Mouse (Mus musculus) limb, embryonic 14.5 days (tissue): ENCODE data around the gene Stab1. TPM values are rescaled to one million over a fixed set of nuclear protein-coding genes. Genes with fewer than 3 reads are reported as not detected.

Source experiments
- ATAC-seq: fragments of 200-750 bp; cut with Nextera tagmentation; 2 replicates; pipeline ENCODE4 v1.8.0; 2017; ENCODE audit warnings: low read depth, moderate number of reproducible peaks, moderate TSS enrichment; ENCODE audit not compliant: low FRiP score
- DNase-seq: peaks from one replicate; pipeline ENCODE4 v3.0.0-alpha.2; 2015; ENCODE audit warnings: low spot score
- H3K27ac ChIP-seq: fragments of 300-500 bp; sonication (generic); replicated peaks from 2 replicates; pipeline ENCODE4 v1.5.1; 2014; ENCODE audit warnings: low read depth, mild to moderate bottlenecking, low read length, moderate library complexity, mixed read lengths
- H3K27me3 ChIP-seq: fragments of 300-500 bp; sonication (generic); 2 replicates; pipeline ENCODE4 v1.6.1; 2014; ENCODE audit warnings: low read length, mixed read lengths; ENCODE audit not compliant: control insufficient read depth, insufficient read depth
- H3K36me3 ChIP-seq: fragments of 300-500 bp; sonication (generic); 2 replicates; pipeline ENCODE4 v1.6.1; 2014; ENCODE audit warnings: mild to moderate bottlenecking, low read length, moderate library complexity, mixed read lengths; ENCODE audit not compliant: control insufficient read depth, insufficient read depth
- H3K4me1 ChIP-seq: fragments of 300-500 bp; sonication (generic); 2 replicates; pipeline ENCODE4 v1.6.1; 2014; ENCODE audit warnings: antibody characterized with exemption, low read length, mixed read lengths; ENCODE audit not compliant: control insufficient read depth, insufficient read depth
- H3K4me2 ChIP-seq: fragments of 300-500 bp; sonication (generic); replicated peaks from 2 replicates; pipeline ENCODE4 v1.6.1; 2014; ENCODE audit warnings: low read depth, mild to moderate bottlenecking, low read length, moderate library complexity; ENCODE audit not compliant: severe bottlenecking
- H3K4me3 ChIP-seq: fragments of 300-500 bp; sonication (generic); replicated peaks from 2 replicates; pipeline ENCODE4 v1.5.1; 2014; ENCODE audit warnings: low read length
- H3K9ac ChIP-seq: fragments of 300-500 bp; sonication (generic); 2 replicates; pipeline ENCODE4 v1.6.1; 2014; ENCODE audit warnings: mild to moderate bottlenecking, low read depth, low read length, moderate library complexity; ENCODE audit not compliant: severe bottlenecking
- H3K9me3 ChIP-seq: fragments of 300-500 bp; sonication (generic); 2 replicates; pipeline ENCODE4 v1.6.1; 2016; ENCODE audit warnings: low read length; ENCODE audit not compliant: control insufficient read depth
- POLR2A ChIP-seq: fragments of 200-500 bp; IDR thresholded peaks from 2 replicates; pipeline ENCODE4 v1.8.0; 2012; ENCODE audit warnings: inconsistent platforms, mild to moderate bottlenecking, moderate library complexity, borderline replicate concordance; ENCODE audit not compliant: insufficient read depth, insufficient read length; ENCODE audit errors: extremely low read depth
- WGBS: fragments of 180-500 bp; shearing (Covaris S2); extraction: QIAGEN DNeasy Blood & Tissue Kit; methylation state at CpG from one replicate; pipeline ENCODE4 v1.1.7; 2014; 5-methylcytosine and 5-hydroxymethylcytosine counted together
- polyA plus RNA-seq, 2 experiments: library from polyadenylated mRNA; depleted of rRNA in 1 of 2; stranded (reverse) in 1 of 2; unstranded in 1 of 2; fragments of >200 nt; fragmentation: Nextera tagmentation in 1 of 2; extraction: Ambion mirVana in 1 of 2; gene quantifications; 2 replicates each; pipeline versions ENCODE4 v1.2.1 to v1.2.3; 2012 to 2014

Gene Stab1
- polyA plus RNA-seq, 2 experiments, result 59.5 to 68.5 TPM

- H3K36me3 ChIP-seq, result peaks cover 98% of the 10 kb centered on the region
- ATAC-seq, result no peak
- H3K4me1 ChIP-seq, result no peaks in the 10 kb centered on the region
- no peak overlapping the region for H3K27ac ChIP-seq
- no peak for TF ChIP-seq POLR2A
- H3K4me3 ChIP-seq, result no peak overlapping the region
- WGBS, result 86% methylated on average over 4 of the region's 4 CpGs
- no peak for DNase-seq
- H3K9me3 ChIP-seq, result no peaks in the 10 kb centered on the region
- no peak overlapping the region for H3K9ac ChIP-seq
- H3K27me3 ChIP-seq, result no peaks in the 10 kb centered on the region
- H3K4me2 ChIP-seq, result no peak overlapping the region
These were observed 13.1 kb upstream of the Stab1 start for GRCm38 (mm10) chr14:31181512-31181911.

GRCm38 (mm10) chr14:31179677-31180365, 11.4 kb upstream of the Stab1 start:
- TF ChIP-seq POLR2A, result no peak
- Histone ChIP-seq H3K4me1 (no peaks in the 10 kb centered on the region), H3K9me3 (no peaks in the 10 kb centered on the region), H3K9ac (no peak overlapping the region), H3K4me3 (no peak overlapping the region), H3K4me2 (no peak overlapping the region), H3K36me3 (peaks cover 98% of the 10 kb centered on the region), H3K27ac (no peak overlapping the region), H3K27me3 (no peaks in the 10 kb centered on the region)
- ATAC-seq, result no peak
- no peak for DNase-seq
- WGBS, result 91% methylated on average over 12 of the region's 12 CpGs

DNA sequence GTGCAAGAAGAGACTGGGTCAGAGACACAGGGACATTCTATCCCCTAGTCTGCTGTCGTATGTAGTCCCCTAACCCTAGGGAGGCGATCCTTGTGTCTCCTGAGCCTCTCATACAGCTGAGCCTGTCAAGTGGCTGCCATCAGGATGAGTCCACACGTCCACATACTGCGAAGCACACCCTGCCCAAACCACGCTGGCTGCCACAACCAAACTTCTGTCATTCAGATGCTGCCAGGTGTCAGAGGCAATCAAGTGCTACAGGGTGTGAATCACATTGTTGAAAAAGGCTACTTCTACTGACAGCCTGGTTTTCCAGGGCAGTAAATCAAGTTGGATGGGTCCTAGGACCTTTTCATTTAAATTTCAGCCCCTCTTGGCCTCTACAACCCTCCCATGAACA, 9.3 kb upstream of the Stab1 start:
- no peaks in the 10 kb centered on the region for H3K4me1 ChIP-seq
- peaks cover 98% of the 10 kb centered on the region for H3K36me3 ChIP-seq
- DNase-seq (no peak), ATAC-seq (no peak)
- H3K9me3 ChIP-seq, result no peaks in the 10 kb centered on the region
- H3K4me3 ChIP-seq, result no peak overlapping the region
- H3K4me2 ChIP-seq, result no peak overlapping the region
- no peaks in the 10 kb centered on the region for H3K27me3 ChIP-seq
- TF ChIP-seq POLR2A, result no peak
- 93% methylated on average over 5 of the region's 5 CpGs for WGBS
- no peak overlapping the region for H3K27ac ChIP-seq
- no peak overlapping the region for H3K9ac ChIP-seq

GRCm38 (mm10) chr14:31177287-31177686, 8.8 kb upstream of the Stab1 start:
- H3K9me3 ChIP-seq, result no peaks in the 10 kb centered on the region
- H3K27me3 ChIP-seq, result no peaks in the 10 kb centered on the region
- no peaks in the 10 kb centered on the region for H3K4me1 ChIP-seq
- H3K4me3 ChIP-seq, result no peak overlapping the region
- H3K36me3 ChIP-seq, result peaks cover 98% of the 10 kb centered on the region
- no peak overlapping the region for H3K27ac ChIP-seq
- ATAC-seq (no peak), DNase-seq (no peak)
- no peak overlapping the region for H3K4me2 ChIP-seq
- WGBS, result 97% methylated on average over 16 of the region's 16 CpGs
- no peak for TF ChIP-seq POLR2A
- no peak overlapping the region for H3K9ac ChIP-seq

DNA sequence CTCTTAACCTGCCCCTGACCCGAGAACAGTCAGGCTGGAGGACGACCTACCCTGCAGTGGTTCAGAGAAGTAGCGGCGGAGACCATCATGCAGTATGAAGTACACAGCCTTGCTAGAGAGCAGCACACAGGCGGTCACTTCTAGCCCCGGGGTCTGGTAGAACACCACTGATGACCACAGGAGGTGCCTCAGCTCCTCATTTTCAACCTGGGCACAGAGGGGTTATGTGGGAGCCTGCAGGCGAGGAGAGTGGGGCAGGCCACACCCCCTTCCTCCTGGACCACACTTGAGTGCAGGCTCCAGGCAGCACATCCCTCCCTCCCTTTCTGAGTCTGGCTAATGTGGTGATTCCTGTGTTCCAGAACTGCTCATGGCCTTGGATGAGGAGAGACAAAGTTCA, 5.1 kb upstream of the Stab1 start:
- ATAC-seq (no peak), DNase-seq (no peak)
- Histone ChIP-seq H3K9ac (no peak overlapping the region), H3K9me3 (no peaks in the 10 kb centered on the region), H3K27ac (no peak overlapping the region), H3K4me1 (no peaks in the 10 kb centered on the region), H3K36me3 (peaks cover 86% of the 10 kb centered on the region), H3K4me3 (no peak overlapping the region), H3K27me3 (no peaks in the 10 kb centered on the region), H3K4me2 (no peak overlapping the region)
- TF ChIP-seq POLR2A, result no peak
- 88% methylated on average over 7 of the region's 7 CpGs for WGBS
